Mouse (Mus musculus): ENCODE measurements around the gene Fbxo41. TPM values are rescaled to one million over a fixed set of nuclear protein-coding genes. Genes with fewer than 3 reads are reported as not detected.

Gene Fbxo41
- polyA plus RNA-seq, 1 experiment from 2014 or later = 10.4 TPM

DNA sequence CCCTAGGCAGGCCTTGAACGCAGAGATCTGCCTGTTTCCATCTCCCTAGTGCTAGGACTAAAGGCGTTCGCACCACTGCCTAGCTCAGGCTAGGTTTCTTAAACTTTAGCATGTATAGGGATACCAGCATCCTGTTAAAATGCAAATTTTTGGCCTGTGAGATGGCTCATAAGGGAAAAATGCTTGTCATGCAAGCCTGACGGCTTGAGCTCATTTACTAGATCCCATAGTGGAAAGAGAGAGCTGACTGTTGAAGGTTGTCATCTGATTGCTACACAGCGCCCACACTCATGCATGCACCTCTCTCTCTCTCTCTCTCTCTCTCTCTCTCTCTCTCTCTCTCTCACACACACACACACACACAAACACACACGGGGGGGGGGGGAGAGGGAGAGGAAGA lies 66.2 kb downstream of the Fbxo41 start:
- Histone ChIP-seq H3K9ac (no peak overlapping the region), H3K9me3 (no peaks in the 10 kb centered on the region), H3K27me3 (no peaks in the 10 kb centered on the region), H3K4me3 (no peak overlapping the region), H3K27ac (replicated peaks) (no peak overlapping the region), H3K36me3 (peaks cover 34% of the 10 kb centered on the region), H3K4me2 (no peak overlapping the region), H3K4me1 (replicated peaks) (peaks cover 14% of the 10 kb centered on the region)
- WGBS = 91% methylated on average over 5 of the region's 6 CpGs
- ATAC-seq (ENCODE audit: low FRiP score, low read depth) = no peak

DNA sequence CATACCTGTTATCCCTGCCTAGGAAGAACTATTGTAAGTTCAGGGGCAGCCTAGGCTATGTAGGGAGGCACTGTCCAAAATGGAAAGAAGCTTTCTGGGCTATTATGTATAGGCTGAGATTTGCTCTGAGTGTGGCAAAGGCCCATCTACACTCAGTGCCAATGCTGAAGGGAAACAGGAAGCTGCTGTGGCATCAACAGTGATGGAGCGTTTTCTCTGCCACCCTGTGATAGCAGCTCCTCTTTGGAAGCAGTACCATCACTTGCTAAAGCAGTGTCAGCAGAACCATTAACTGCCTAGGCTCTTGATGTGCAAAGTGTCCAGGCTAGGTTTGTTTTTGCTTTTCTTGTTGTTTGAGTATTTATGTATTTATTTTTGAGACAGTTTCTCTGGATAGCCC lies 66.6 kb downstream of the Fbxo41 start:
- Histone ChIP-seq H3K27ac (replicated peaks) (no peak overlapping the region), H3K27me3 (no peaks in the 10 kb centered on the region)
- 83% methylated on average over 1 of the region's 1 CpGs for WGBS

DNA sequence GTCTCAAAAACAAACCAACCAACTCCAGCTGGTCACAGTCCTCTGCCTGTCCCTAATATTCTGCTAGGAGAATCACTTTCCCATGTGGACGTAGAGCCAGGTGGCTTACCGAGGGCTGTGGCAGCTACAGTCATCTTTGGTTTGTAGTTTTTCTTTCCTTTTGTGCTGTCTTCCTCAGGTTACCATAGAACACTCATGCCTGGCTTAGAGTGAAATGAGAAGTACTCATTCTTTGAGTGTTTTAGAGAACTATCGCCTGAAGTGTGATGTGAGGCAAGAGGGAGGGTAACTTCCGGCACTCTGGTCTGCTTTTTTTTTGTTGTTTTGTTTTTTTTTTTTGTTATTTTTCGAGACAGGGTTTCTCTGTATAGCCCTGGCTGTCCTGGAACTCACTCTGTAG lies 68.9 kb downstream of the Fbxo41 start:
- 81% methylated on average over 5 of the region's 5 CpGs for WGBS
- no peak for ATAC-seq (ENCODE audit: low FRiP score, low read depth)
- Histone ChIP-seq H3K27me3 (no peaks in the 10 kb centered on the region), H3K36me3 (peaks cover 6% of the 10 kb centered on the region), H3K4me1 (replicated peaks) (peaks cover 18% of the 10 kb centered on the region), H3K4me3 (no peak overlapping the region), H3K27ac (replicated peaks) (no peak overlapping the region), H3K9ac (no peak overlapping the region), H3K4me2 (no peak overlapping the region), H3K9me3 (no peaks in the 10 kb centered on the region)

More for the DNA sequence above, 66.6 kb downstream of the Fbxo41 start:
- no peaks in the 10 kb centered on the region for H3K9me3 ChIP-seq
- H3K4me2 ChIP-seq = no peak overlapping the region
- no peak for ATAC-seq (ENCODE audit: low FRiP score, low read depth)
- peaks cover 30% of the 10 kb centered on the region for H3K36me3 ChIP-seq
- no peak overlapping the region for H3K9ac ChIP-seq
- H3K4me1 ChIP-seq (replicated peaks) = peaks cover 18% of the 10 kb centered on the region
- H3K4me3 ChIP-seq = no peak overlapping the region

DNA sequence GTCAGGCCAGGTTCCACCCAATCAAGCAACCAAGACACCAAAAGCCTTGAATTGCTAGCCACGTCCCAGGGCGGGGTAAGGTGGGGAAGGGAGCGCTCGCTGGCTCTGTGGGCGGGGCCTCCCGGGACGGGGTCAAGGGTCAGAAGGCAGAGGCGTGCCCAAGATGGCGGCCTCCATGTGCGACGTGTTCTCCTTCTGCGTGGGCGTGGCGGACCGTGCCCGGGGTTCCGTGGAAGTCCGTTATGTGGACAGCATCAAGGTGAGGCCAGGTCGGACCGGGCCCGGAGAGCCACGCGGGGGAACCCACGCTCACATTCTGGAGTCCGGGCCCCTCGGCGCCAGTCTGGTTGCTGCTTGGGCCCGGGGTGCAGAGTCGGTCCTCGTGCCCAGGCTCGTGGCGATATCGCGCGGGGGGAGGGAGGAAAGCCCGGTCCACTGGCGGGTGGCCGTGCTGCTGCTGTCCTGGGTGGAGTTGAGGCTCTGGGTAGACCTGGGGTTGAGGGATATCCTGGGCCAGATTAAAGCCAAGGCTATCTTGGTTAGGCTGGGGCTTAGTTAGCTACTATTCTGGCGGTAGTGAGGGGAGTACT lies 70.9 kb downstream of the Fbxo41 start, which contains the start of gene Smyd5:
TSS of gene Smyd5 (plus strand) at position 148 of the 590 bp plus-strand sequence.
- no peaks in the 10 kb centered on the region for H3K36me3 ChIP-seq
- under 1% methylated on average over 39 of the region's 39 CpGs for WGBS
- H3K4me1 ChIP-seq (replicated peaks) = peaks cover 18% of the 10 kb centered on the region
- peak within 1 kb of the TSS; percentile 96 for H3K4me3 ChIP-seq
- H3K27me3 ChIP-seq = no peaks in the 10 kb centered on the region
- no peaks in the 10 kb centered on the region for H3K9me3 ChIP-seq
- H3K4me2 ChIP-seq = peak within 1 kb of the TSS; percentile 87
- no peak within 1 kb of the TSS for H3K27ac ChIP-seq (replicated peaks)
- peak within 1 kb of the TSS; percentile 68 for H3K9ac ChIP-seq
- ATAC-seq (ENCODE audit: low FRiP score, low read depth) = peak; percentile 84

DNA sequence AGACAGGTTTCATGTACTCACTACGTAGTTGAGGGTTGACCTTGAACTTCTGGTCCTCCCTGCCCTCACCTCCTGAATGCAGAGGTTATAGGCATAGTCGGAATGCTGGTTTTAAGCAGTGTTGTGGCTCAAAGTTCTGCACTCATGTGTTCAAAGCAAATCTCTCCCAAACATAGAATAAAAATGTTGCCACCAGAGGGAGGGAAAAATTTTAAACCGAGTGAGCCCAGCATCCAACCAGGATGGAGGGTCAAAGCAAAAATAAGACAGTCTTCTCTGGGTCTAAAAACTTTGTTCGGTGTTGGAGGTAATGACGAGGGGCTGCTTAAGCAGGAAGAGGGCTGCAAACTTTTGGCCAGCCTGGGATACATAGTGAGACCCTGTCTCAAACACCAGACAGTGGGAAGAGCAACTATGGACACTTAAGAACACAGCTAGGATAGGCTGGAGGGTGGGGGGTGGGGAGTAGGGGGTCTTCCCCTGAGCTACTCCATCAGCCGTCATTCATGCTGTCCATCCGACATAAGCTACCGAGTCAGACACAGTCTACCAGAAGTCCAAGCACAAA lies 71.4 kb downstream of the Fbxo41 start:
- Histone ChIP-seq H3K4me1 (replicated peaks) (peaks cover 18% of the 10 kb centered on the region), H3K4me3 (peak overlapping the region; percentile 96), H3K4me2 (peak overlapping the region; percentile 87), H3K9me3 (no peaks in the 10 kb centered on the region), H3K36me3 (no peaks in the 10 kb centered on the region), H3K27me3 (no peaks in the 10 kb centered on the region), H3K9ac (peak overlapping the region; percentile 68), H3K27ac (replicated peaks) (no peak overlapping the region)
- 47% methylated on average over 8 of the region's 8 CpGs for WGBS
- peak; percentile 71 for ATAC-seq (ENCODE audit: low FRiP score, low read depth)

DNA sequence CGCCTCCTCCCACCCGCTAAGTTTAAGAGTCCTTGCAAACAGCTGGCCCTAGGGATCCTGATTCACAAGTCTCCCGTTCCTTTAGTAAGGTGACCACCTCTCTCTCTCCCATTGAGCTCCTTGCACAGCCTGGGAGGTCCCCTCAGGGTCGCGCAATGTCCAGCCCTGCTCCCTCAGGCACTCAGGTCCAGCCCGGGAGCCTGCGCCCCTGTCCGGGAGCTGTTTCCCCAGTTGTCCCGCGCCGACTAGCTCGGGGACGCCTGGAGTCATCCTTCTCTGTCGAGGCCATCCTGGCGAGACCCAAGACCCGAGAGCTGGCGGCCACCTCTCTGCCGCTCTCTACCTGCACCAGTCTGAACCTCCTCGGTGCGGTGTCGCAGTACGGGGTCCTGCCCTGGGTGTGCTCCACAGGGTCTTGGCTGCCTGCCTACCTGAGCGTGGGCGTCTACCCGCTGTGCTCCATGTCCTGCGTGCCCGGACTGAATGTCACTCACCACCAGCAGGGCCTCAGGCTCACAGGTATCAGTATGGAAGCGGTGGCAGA lies 78.9 kb downstream of the Fbxo41 start, which contains the start of gene Noto:
TSS of gene Noto (plus strand) at position 51 of the 544 bp plus-strand sequence.
- WGBS = 11% methylated on average over 28 of the region's 28 CpGs
- H3K4me1 ChIP-seq (replicated peaks) = no peaks in the 10 kb centered on the region
- H3K27ac ChIP-seq (replicated peaks) = no peak within 1 kb of the TSS
- 0 out of 2 replicates have a peak, but pooled peaks cover 15% of the 10 kb centered on the region for H3K27me3 ChIP-seq
- no peak within 1 kb of the TSS for H3K4me3 ChIP-seq
- H3K9ac ChIP-seq = no peak within 1 kb of the TSS
- H3K4me2 ChIP-seq = no peak within 1 kb of the TSS
- no peaks in the 10 kb centered on the region for H3K9me3 ChIP-seq
- no peaks in the 10 kb centered on the region for H3K36me3 ChIP-seq
- ATAC-seq (ENCODE audit: low FRiP score, low read depth) = no peak

Other genes starting within 250 kb of the Fbxo41 start
- 41.4 and 43.1 TPM in 2 replicates for gene Sfxn5, start 169.6 kb downstream of the Fbxo41 start, polyA plus RNA-seq (2015; fragmentation: Nextera tagmentation; extraction: Ambion mirVana)
- gene Rab11fip5, start 128.4 kb downstream of the Fbxo41 start, polyA plus RNA-seq (2015; fragmentation: Nextera tagmentation; extraction: Ambion mirVana) = 24.2 and 24.4 TPM in 2 replicates
- not detected in 2 replicates for gene Noto, start 79.1 kb downstream of the Fbxo41 start, polyA plus RNA-seq (2015; fragmentation: Nextera tagmentation; extraction: Ambion mirVana)
- 69.0 and 79.1 TPM in 2 replicates for gene Smyd5, start 71.0 kb downstream of the Fbxo41 start, polyA plus RNA-seq (2015; fragmentation: Nextera tagmentation; extraction: Ambion mirVana)
- gene Cct7, start 51.5 kb downstream of the Fbxo41 start, polyA plus RNA-seq (2015; fragmentation: Nextera tagmentation; extraction: Ambion mirVana) = 551 and 557 TPM in 2 replicates
- gene Pradc1, start 51.0 kb downstream of the Fbxo41 start, polyA plus RNA-seq (2015; fragmentation: Nextera tagmentation; extraction: Ambion mirVana) = 31.1 and 32.0 TPM in 2 replicates
- 0.09 TPM in 1 of 2 replicates, not detected in the other for gene Egr4, start 10.6 kb upstream of the Fbxo41 start, polyA plus RNA-seq (2015; fragmentation: Nextera tagmentation; extraction: Ambion mirVana)
- gene Alms1, start 84.5 kb upstream of the Fbxo41 start, polyA plus RNA-seq (2015; fragmentation: Nextera tagmentation; extraction: Ambion mirVana) = 4.5 and 5.1 TPM in 2 replicates
- gene Nat8f7, start 210.2 kb upstream of the Fbxo41 start, polyA plus RNA-seq (2015; fragmentation: Nextera tagmentation; extraction: Ambion mirVana) = not detected in 2 replicates